Mouse (Mus musculus) urinary bladder, postnatal 36 days (tissue): ENCODE data around the gene Stx2.

ENCODE experiments used
- DNase-seq, 2 experiments: peaks; one replicate each; pipeline ENCODE4 v3.0.0; 2022; ENCODE audit warnings: low spot score in 2 of 2, mixed read lengths in 1 of 2

The Stx2 gene

GRCm38 (mm10) chr5:129008412-129008826 lies at the start of gene Stx2:
Gene Stx2 (minus strand): TSS chr5:129008574.
- peak; percentile 89 to 92 for DNase-seq

- DNase-seq: no peak
Observed at GRCm38 (mm10) chr5:129054675-129055284, 46.4 kb upstream of the Stx2 start.

GRCm38 (mm10) chr5:129052636-129053355 lies 44.4 kb upstream of the Stx2 start:
- no peak for DNase-seq

- no peak for DNase-seq
Observed at GRCm38 (mm10) chr5:129051910-129052309, 43.5 kb upstream of the Stx2 start.

- DNase-seq: no peak
Observed at GRCm38 (mm10) chr5:129049372-129049771, 41.0 kb upstream of the Stx2 start.

- no peak for DNase-seq
Observed at GRCm38 (mm10) chr5:129045641-129046580, 37.5 kb upstream of the Stx2 start.

GRCm38 (mm10) chr5:129037739-129038138 lies 29.4 kb upstream of the Stx2 start:
- no peak for DNase-seq

- no peak for DNase-seq
Observed at GRCm38 (mm10) chr5:129036678-129037077, 28.3 kb upstream of the Stx2 start.

- no peak for DNase-seq
Observed at GRCm38 (mm10) chr5:129029131-129029723, 20.9 kb upstream of the Stx2 start.

- no peak for DNase-seq
Observed at GRCm38 (mm10) chr5:129026637-129027036, 18.3 kb upstream of the Stx2 start.

GRCm38 (mm10) chr5:129026171-129026570 lies 17.8 kb upstream of the Stx2 start:
- no peak for DNase-seq

- no peak for DNase-seq
Observed at GRCm38 (mm10) chr5:129025725-129026124, 17.4 kb upstream of the Stx2 start.

- no peak for DNase-seq
Observed at GRCm38 (mm10) chr5:129025048-129025447, 16.7 kb upstream of the Stx2 start.

GRCm38 (mm10) chr5:129020731-129021130 lies 12.4 kb upstream of the Stx2 start:
- no peak for DNase-seq

- DNase-seq: no peak
Observed at GRCm38 (mm10) chr5:129020300-129020668, 11.9 kb upstream of the Stx2 start.

GRCm38 (mm10) chr5:129019497-129020299 lies 11.3 kb upstream of the Stx2 start, which contains the start of gene Ran:
Gene Ran (plus strand): TSS chr5:129020069.
- DNase-seq: peak; percentile 92 to 97

GRCm38 (mm10) chr5:129018782-129019489 lies 10.6 kb upstream of the Stx2 start:
- DNase-seq: no peak

- DNase-seq: no peak
Observed at GRCm38 (mm10) chr5:129016370-129016769, 8.0 kb upstream of the Stx2 start.

- no peak for DNase-seq
Observed at GRCm38 (mm10) chr5:129015540-129015939, 7.2 kb upstream of the Stx2 start.

GRCm38 (mm10) chr5:129015020-129015419 lies 6.6 kb upstream of the Stx2 start:
- DNase-seq: no peak
